Mouse (Mus musculus) CH12.LX (cell line): Measurements from ENCODE around the gene Klhl7. TPM values are rescaled to one million over a fixed set of nuclear protein-coding genes. Genes with fewer than 3 reads are reported as not detected.

Source experiments
- DNase-seq: peaks from one replicate; pipeline ENCODE4 v3.0.0-alpha.2; 2013; ENCODE audit errors: extremely low read depth
- H3K27ac ChIP-seq: 2 replicates; pipeline ENCODE4 v1.5.1; 2012; ENCODE audit warnings: low read depth, mild to moderate bottlenecking, control low read depth, moderate library complexity; ENCODE audit not compliant: insufficient read depth
- H3K27me3 ChIP-seq: replicated peaks from 2 replicates; pipeline ENCODE3; 2012; ENCODE audit warnings: inconsistent platforms
- H3K36me3 ChIP-seq, 2 experiments: replicated peaks in 1 of 2; 2 replicates each; pipeline versions ENCODE3 to v1.6.1; 2012; ENCODE audit warnings: inconsistent platforms in 1 of 2, low read length in 1 of 2, mild to moderate bottlenecking in 1 of 2, mixed read lengths in 1 of 2, moderate library complexity in 1 of 2; ENCODE audit not compliant: control insufficient read depth in 1 of 2, insufficient read depth in 1 of 2
- H3K4me1 ChIP-seq, 2 experiments: 2 replicates each; pipeline ENCODE4 v1.6.1; 2012; ENCODE audit warnings: inconsistent platforms in 1 of 2, moderate library complexity in 1 of 2; ENCODE audit not compliant: insufficient read depth in 2 of 2, control insufficient read depth in 1 of 2
- H3K4me2 ChIP-seq: 2 replicates; pipeline ENCODE4 v1.6.1; 2012; ENCODE audit warnings: low read depth, mild to moderate bottlenecking, control low read depth; ENCODE audit not compliant: poor library complexity, insufficient read depth, severe bottlenecking
- H3K4me3 ChIP-seq, 3 experiments: fragments of 150-350 bp in 1 of 3; sonication (generic) in 1 of 3; replicated peaks in 1 of 3; 2 replicates each; pipeline versions ENCODE3 to v1.5.1; 2011 to 2012; ENCODE audit warnings: low read depth in 2 of 3, low read length in 2 of 3, mild to moderate bottlenecking in 2 of 3, moderate library complexity in 2 of 3, control low read depth in 1 of 3, improper control_type of control experiment in 1 of 3, inconsistent platforms in 1 of 3, mixed read lengths in 1 of 3; ENCODE audit not compliant: poor library complexity in 1 of 3
- H3K79me2 ChIP-seq: replicated peaks from 2 replicates; pipeline ENCODE4 v1.6.1; 2012; ENCODE audit warnings: mild to moderate bottlenecking, moderate library complexity; ENCODE audit not compliant: control insufficient read depth, poor library complexity, insufficient read depth, severe bottlenecking; ENCODE audit errors: extremely low read depth
- H3K9ac ChIP-seq: 2 replicates; pipeline ENCODE4 v1.6.1; 2012; ENCODE audit warnings: low read depth, mild to moderate bottlenecking, control low read depth, moderate library complexity; ENCODE audit not compliant: insufficient read depth
- H3K9me3 ChIP-seq: replicated peaks from 2 replicates; pipeline ENCODE3; 2012; ENCODE audit warnings: low read length, inconsistent platforms, mixed read lengths
- BHLHE40 ChIP-seq: IDR thresholded peaks from 2 replicates; pipeline ENCODE4 v1.6.1; 2011; ENCODE audit warnings: mild to moderate bottlenecking, low read depth, low read length, improper control_type of control experiment
- CHD2 ChIP-seq: IDR thresholded peaks from 2 replicates; pipeline ENCODE4 v1.6.1; 2011; ENCODE audit warnings: low read length, improper control_type of control experiment
- E2F4 ChIP-seq: IDR thresholded peaks from 2 replicates; pipeline ENCODE4 v1.6.1; 2011; ENCODE audit warnings: low read depth, low read length, improper control_type of control experiment; ENCODE audit not compliant: insufficient replicate concordance
- EP300 ChIP-seq: IDR thresholded peaks from 2 replicates; pipeline ENCODE4 v1.6.1; 2011; ENCODE audit warnings: low read length, improper control_type of control experiment
- ETS1 ChIP-seq: conservative IDR thresholded peaks from 2 replicates; pipeline ENCODE4 v1.6.1; 2012; ENCODE audit warnings: low read depth, mild to moderate bottlenecking, inconsistent platforms, low read length, improper control_type of control experiment, moderate library complexity
- HCFC1 ChIP-seq: IDR thresholded peaks from 2 replicates; pipeline ENCODE4 v1.6.1; 2012; ENCODE audit warnings: low read depth, mild to moderate bottlenecking, inconsistent platforms, low read length, improper control_type of control experiment
- IRF4 ChIP-seq: IDR thresholded peaks from 2 replicates; pipeline ENCODE4 v1.6.1; 2014; ENCODE audit warnings: low read depth, mild to moderate bottlenecking, inconsistent platforms, low read length, improper control_type of control experiment
- JUN ChIP-seq: IDR thresholded peaks from 2 replicates; pipeline ENCODE4 v1.6.1; 2011; ENCODE audit warnings: low read depth, mild to moderate bottlenecking, low read length, improper control_type of control experiment, moderate library complexity; ENCODE audit not compliant: insufficient read depth
- KAT2A ChIP-seq: IDR thresholded peaks from 2 replicates; pipeline ENCODE4 v1.6.1; 2012; ENCODE audit warnings: low read length, improper control_type of control experiment, inconsistent platforms; ENCODE audit not compliant: insufficient replicate concordance
- MAFK ChIP-seq: IDR thresholded peaks from 2 replicates; pipeline ENCODE4 v1.6.1; 2011; ENCODE audit warnings: low read length, improper control_type of control experiment; ENCODE audit not compliant: insufficient replicate concordance
- MAX ChIP-seq: IDR thresholded peaks from 2 replicates; pipeline ENCODE4 v1.6.1; 2011; ENCODE audit warnings: low read length, improper control_type of control experiment
- MYC ChIP-seq: IDR thresholded peaks from 2 replicates; pipeline ENCODE4 v1.6.1; 2011; ENCODE audit warnings: low read depth, mild to moderate bottlenecking, improper control_type of control experiment, low read length
- NELFE ChIP-seq: IDR thresholded peaks from 2 replicates; pipeline ENCODE4 v1.6.1; 2011; ENCODE audit warnings: low read depth, low read length, improper control_type of control experiment
- NRF1 ChIP-seq: IDR thresholded peaks from 2 replicates; pipeline ENCODE4 v1.6.1; 2014; ENCODE audit warnings: low read depth, mild to moderate bottlenecking, inconsistent platforms, low read length, improper control_type of control experiment, moderate library complexity
- POLR2A ChIP-seq: IDR thresholded peaks from 2 replicates; pipeline ENCODE4 v1.6.1; 2011; ENCODE audit warnings: low read depth, mild to moderate bottlenecking, improper control_type of control experiment, low read length
- POLR2AphosphoS2 ChIP-seq: IDR thresholded peaks from 2 replicates; pipeline ENCODE4 v1.6.1; 2011; ENCODE audit warnings: low read depth, low read length, improper control_type of control experiment
- TBP ChIP-seq: conservative IDR thresholded peaks from 2 replicates; pipeline ENCODE4 v1.6.1; 2011; ENCODE audit warnings: low read depth, low read length, improper control_type of control experiment
- ZC3H11A ChIP-seq: IDR thresholded peaks from 2 replicates; pipeline ENCODE4 v1.6.1; 2012; ENCODE audit warnings: low read depth, mild to moderate bottlenecking, inconsistent platforms, low read length, improper control_type of control experiment
- ZKSCAN1 ChIP-seq: IDR thresholded peaks from 2 replicates; pipeline ENCODE4 v1.6.1; 2012; ENCODE audit warnings: low read depth, inconsistent platforms, low read length, improper control_type of control experiment, borderline replicate concordance
- ZNF384 ChIP-seq: IDR thresholded peaks from 2 replicates; pipeline ENCODE4 v1.6.1; 2012; ENCODE audit warnings: low read depth, low read length, improper control_type of control experiment, inconsistent platforms
- dilution Hi-C: fragments of 300-500 bp; cut with MboI; formaldehyde crosslinking; loops from 2 replicates; pipeline ENCODE4 v1.14.3; 2020; ENCODE audit warnings: low sequenced_read_pairs; ENCODE audit not compliant: extremely low pct_unique_long_range_greater_than_20kb, extremely low pct_ligation_motif_present
- in situ Hi-C: fragments of 300-500 bp; cut with MboI; formaldehyde crosslinking; loops from 3 replicates; pipeline ENCODE4 v1.14.3; 2019; ENCODE audit warnings: low sequenced_read_pairs, low pct_ligation_motif_present, low pct_unique_long_range_greater_than_20kb, mixed read lengths
- polyA plus RNA-seq: library from polyadenylated mRNA; unstranded; fragments of >175 nt; gene quantifications from 2 replicates; pipeline ENCODE4 v1.2.1, GENCODE M21; 2012; ENCODE audit warnings: low read depth; ENCODE audit not compliant: insufficient read length
- total RNA-seq, 2 experiments: library from RNA; depleted of rRNA; stranded (reverse); fragments of 300-350 nt in 1 of 2; fragments of >200 nt in 1 of 2; gene quantifications; 2 replicates each; pipeline ENCODE4 v1.2.3; 2012 to 2014

Klhl7 gene
- total and polyA plus RNA-seq, 3 experiments: 20.4 to 71.4 (median 26.5) TPM

DNA sequence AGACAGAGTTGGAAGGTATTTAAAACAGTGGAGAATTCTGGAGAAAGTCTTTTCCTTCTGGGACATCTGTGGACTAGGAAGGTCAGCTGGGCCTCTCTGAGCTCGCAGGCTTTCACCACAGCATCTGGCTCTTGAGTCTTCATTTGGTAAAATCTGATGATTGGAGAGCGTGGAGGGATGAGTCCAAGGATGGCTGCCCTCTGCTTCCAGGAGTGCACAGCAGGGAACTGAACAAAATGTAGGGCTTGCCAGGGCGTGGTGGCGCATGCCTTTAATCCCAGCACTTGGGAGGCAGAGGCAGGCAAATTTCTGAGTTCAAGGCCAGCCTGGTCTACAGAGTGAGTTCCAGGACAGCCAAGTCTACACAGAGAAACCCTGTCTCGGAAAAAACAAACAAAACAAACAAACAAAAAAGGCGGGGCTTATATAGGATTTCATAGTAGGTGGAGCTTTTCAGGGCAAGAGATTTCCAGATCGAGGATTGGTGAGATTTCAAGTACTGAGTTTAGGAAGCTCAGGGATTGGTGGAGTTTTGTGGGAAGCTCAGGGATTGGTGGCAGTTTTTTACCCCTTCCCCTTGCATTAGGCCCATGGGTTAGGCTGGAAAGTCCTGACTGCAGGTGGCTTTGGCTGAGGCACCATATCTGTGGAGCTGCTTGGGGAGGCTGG, 6.8 kb downstream of the Klhl7 start:
- in situ Hi-C loops (no loop called here), dilution Hi-C loops (no loop called here)
- peaks cover 16% of the 10 kb centered on the region for H3K79me2 ChIP-seq
- no peak overlapping the region for H3K9ac ChIP-seq
- no peaks in the 10 kb centered on the region for H3K27me3 ChIP-seq
- no peak overlapping the region for H3K4me2 ChIP-seq
- H3K36me3 ChIP-seq: peaks cover 0 to 60% of the 10 kb centered on the region in 2 experiments
- TF ChIP-seq HCFC1 (no peak), ZC3H11A (no peak), ZKSCAN1 (no peak), POLR2AphosphoS2 (no peak), IRF4 (no peak), JUN (no peak), ETS1 (no peak), POLR2A (no peak), MAFK (no peak), NRF1 (no peak), ZNF384 (no peak), BHLHE40 (no peak), TBP (no peak), CHD2 (no peak), KAT2A (no peak)
- no peak for DNase-seq
- no peak overlapping the region for H3K27ac ChIP-seq
- no peaks in the 10 kb centered on the region for H3K9me3 ChIP-seq
- H3K4me1 ChIP-seq: peaks cover 3 to 30% of the 10 kb centered on the region in 2 experiments; a peak in 3 of 4 replicates
- H3K4me3 ChIP-seq: no peak overlapping the region

DNA sequence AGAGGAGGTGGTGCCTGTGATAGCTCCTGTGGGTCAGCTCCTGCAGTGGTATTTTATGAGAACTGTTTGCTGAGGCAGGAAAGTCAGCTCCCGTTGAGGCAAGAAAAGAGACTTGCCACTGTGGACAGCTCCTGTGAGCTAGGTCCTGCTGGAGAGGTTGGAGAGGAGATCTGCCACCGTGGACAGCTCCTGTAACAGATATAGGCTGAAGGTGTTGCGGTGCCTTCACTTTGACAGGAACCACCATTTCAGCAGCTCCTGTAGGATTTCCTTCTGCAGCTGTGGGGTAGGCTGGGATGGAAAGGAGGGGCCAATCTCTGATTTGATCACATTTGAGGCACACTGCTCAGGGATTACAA, 7.3 kb downstream of the Klhl7 start:
- DNase-seq: no peak
- Histone ChIP-seq H3K9me3 (no peaks in the 10 kb centered on the region), H3K4me1 (peaks cover 3 to 31% of the 10 kb centered on the region in 2 experiments; a peak in 3 of 4 replicates), H3K4me2 (no peak overlapping the region), H3K4me3 (no peak overlapping the region), H3K9ac (no peak overlapping the region), H3K79me2 (peaks cover 16% of the 10 kb centered on the region), H3K27ac (no peak overlapping the region), H3K36me3 (peaks cover 0 to 59% of the 10 kb centered on the region in 2 experiments), H3K27me3 (no peaks in the 10 kb centered on the region)
- in situ Hi-C loops: no loop called here
- TF ChIP-seq POLR2A (no peak), ETS1 (no peak), MYC (no peak), KAT2A (no peak), ZKSCAN1 (no peak), TBP (no peak), JUN (no peak), EP300 (no peak), POLR2AphosphoS2 (no peak), E2F4 (no peak), ZNF384 (no peak), MAX (no peak), NELFE (no peak)
- dilution Hi-C loops: no loop called here
